Mouse (Mus musculus) CD4-positive, CD25-positive, alpha-beta regulatory T cell, adult 2 months (primary cell): ENCODE results near the gene Rpl23.

Experiments used
- DNase-seq: peaks from one replicate; pipeline ENCODE4 v3.0.0-alpha.2; 2012; ENCODE audit warnings: low read depth, low spot score

The Rpl23 gene

DNA sequence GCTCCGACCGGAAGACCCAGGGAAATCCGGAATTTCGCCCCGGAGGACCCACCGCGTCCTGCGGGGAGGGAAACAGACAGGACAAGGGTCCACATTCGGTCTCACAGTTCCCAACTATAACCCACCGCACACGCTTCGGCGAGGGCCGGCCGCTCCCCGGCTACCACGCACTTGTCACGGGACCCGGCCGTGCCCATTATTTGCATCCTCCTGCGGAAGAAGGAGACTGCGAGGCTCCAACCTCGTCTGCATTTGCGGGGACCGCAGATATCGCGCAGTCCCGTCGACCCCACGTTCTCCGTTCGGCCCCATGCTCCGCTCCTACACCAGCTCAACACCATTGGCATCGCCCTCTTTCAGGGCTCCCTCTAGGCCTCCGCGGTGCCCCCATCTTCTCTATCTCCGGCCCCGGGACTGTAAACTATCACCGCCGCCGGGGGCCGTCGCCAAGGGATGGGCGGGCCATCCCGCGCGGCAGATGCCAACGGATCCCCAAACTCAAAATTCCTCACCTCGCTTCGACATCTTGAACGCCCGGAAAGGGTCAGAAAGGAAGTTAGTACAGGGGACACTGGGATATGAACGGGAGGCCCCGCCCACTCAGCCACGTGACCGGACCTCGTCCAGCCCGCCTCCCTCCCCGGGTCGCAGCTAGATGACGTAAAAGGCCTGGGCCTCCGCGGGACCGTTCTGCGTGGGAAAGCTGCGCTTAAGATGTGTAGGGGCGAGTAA lies at the start of gene Rpl23:
Rpl23 (minus strand) TSS at position 606 of the 732 bp plus-strand sequence.
- DNase-seq: peak; percentile 99

DNA sequence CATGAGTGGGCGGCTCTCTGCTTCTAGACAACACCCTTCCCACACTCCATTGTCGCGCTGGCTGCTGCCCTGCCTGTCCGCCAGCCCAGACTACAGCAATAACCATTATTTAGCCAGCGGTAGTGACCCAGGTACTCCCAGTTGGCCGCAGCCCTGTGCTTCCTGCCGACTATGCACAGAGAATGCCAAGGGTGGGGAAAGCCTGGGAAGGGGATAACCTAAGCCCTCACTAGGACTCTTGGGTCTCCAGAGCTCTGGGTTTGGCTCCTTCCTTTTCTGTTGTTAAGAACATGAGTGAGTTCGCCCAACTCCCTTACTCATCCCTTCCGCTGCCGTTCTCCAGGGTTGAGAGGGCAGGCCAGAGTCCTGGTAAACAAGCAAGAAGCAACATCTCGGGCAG lies 49.8 kb upstream of the Rpl23 start:
- no peak for DNase-seq

DNA sequence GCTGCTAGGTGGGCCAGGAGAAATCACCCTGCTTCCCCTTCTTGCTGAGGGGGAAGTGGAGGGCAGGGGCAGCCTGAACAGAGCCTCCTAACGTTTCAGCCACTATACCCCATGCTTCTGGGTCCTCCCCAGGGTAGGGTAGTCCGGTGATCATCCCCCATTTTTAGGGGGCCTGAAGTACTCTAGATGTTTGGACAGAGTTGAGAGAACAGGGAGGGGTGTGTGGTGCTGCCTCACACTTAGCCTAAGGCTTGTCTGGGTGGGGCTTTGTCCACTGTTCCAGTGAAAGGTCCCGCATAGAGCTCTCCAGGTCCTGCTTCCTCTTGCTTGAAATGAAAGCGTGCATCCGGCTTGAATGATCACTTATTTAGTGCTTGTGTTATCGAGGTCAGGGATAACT lies 48.3 kb upstream of the Rpl23 start:
- no peak for DNase-seq

DNA sequence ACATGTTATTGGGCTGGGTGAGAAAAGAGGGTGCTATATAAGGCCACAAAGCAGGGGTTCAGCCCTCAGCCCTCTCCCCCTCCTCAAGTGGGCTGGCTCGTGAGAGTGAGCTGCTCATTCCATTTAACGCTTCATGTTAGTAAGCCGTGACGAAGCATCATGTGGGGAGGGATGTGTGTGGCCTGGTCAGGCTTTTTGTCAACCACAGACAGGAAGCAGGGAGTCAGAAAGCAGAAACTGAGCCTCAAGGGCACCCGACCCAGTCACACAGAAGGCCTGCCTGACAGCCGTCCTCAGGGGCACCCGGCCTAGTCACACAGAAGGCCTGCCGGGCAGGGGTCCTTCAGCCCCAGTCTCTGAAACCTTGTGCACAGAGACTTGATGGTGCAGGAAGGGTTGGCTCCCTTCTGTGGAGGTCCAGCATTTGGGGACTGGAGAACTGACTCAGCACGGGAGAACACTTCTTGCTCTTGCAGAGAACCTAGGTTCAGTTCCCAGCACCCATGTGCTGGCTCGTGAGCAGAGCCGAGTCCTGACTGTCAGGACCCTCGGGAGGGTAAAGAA lies 47.8 kb upstream of the Rpl23 start:
- peak; percentile 47 for DNase-seq

DNA sequence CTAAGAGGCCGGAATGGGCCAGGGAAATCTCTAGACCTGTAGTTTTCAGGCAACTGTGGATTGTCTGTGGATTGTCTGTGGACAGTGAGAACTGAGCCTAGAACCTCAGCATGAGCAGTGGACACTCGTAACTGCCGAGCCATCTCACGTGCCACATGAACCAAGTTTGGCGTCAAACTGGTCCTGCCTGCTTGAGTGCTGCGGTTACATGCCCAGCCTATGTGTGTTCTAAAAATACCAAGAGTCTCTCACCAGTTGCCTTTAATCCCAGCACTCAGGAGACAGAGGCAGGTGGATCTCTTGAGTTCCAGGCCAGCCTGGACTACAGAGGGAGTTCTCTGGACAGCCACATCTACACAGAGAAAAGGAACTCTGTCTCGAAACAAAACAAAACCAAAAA lies 47.1 kb upstream of the Rpl23 start:
- no peak for DNase-seq

DNA sequence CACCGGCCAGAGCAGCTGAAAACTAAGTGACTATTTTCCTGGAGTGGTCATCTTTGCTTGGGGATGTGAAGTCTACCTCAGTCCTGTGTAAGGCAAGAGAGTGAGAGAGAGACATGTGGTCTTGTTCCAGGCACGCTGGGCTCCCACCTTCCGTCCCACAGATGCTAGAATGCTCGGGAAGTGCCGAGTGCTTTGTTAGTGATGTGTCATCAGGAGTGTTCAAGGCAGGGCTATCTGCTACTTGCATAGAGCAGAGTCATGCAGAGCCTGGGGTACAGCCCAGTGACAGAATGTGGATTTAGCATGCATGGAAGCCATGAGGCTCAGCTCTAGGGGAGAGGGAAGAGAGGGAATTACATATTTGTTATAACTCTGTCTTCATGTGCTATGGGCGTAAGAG lies 45.4 kb upstream of the Rpl23 start:
- no peak for DNase-seq

DNA sequence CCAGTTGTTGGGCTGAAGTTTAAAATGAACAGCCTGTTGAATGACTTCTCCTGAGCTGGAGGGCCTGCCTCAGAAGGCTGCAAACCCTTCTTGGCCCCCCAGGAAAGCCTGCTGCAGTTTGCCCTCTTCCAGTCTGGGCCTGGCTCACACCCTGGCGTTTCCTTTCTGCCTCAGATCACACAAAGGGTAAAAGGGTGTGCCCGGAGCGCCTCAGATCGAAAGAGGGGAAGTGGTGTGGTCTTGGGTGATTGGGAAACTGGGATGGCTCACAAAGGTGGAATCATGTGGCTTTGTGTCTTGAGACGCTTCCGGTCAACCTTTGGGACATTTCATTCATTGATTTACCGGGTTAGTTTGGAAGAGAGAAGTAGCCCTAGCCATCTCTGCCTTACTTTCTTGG lies 44.2 kb upstream of the Rpl23 start:
- no peak for DNase-seq

DNA sequence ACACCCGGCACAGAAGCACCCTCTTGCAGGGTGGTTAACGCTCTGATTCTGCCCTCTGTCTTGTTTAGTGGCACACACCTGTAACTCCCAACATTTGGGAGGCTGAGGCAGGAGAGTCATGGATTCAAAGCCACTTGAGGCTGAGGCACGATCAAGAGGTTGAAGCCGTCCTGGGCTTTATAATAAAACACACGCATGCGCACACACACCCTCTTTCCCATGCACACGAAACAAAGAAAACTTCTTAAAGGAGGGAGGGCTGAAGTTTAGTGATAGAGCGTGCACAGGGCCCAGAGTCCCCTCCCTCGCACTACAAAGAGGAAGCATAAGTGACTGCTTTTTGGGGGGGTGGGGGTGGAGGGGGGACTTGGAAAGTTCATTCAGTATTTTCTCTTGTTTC lies 43.7 kb upstream of the Rpl23 start:
- peak; percentile 59 for DNase-seq

DNA sequence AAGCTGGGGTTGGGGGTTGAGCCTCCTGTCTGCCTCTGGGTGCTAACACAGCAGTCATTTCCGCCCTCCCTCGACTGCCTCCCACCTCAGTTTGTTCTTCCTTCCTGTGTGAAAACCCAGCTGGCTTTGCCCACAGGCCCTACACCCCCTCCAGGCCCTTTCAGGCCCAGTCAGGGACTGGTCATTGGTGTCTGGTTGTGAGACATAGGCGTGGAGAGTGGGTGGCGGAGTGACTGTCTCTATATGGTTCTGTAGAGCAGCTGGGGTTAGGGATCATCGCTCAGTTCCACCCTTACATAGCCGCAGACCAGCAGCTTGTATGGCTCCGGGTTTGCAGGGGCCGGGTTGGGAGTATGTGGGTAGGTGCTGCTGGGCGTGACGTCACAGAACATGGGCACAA lies 43.1 kb upstream of the Rpl23 start:
- DNase-seq: peak; percentile 77

DNA sequence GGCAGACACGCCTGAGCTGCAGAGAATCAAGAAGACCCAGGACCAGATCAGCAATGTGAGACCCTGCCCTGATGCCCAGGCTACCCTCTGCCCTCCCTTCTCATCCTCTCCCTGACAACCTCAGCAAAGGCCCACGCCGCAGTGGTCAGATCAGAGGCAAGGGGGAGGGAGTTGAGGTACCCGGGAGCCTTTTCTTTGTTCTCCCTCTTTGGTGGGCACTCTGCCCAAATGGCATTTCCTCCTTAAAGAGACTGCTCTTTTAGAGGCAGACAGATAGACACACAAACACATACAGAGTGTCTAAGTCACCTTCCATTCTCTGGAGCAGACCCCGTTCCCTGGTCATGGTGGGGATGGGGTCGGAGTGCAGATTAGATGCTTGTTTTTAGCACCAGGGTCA lies 42.7 kb upstream of the Rpl23 start:
- no peak for DNase-seq

DNA sequence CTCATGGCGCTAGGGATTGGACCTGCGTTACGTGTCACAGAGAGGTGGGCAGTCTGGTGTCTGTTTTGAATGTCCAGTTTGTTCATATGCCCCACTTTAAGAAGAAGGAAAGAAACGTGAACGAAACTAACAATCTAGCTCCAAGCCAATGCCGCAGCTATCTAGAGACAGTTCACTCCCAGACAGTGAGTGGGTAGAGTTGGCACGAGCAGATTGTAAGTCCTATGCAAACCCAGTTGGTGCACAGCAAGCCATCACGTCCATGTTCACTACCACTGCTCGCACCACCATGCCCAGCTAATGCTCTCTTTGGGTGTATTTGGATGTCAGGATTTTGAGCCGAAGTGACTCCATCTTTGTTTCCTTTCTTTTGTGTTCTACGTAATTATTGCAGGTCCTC lies 41.9 kb upstream of the Rpl23 start:
- DNase-seq: no peak

DNA sequence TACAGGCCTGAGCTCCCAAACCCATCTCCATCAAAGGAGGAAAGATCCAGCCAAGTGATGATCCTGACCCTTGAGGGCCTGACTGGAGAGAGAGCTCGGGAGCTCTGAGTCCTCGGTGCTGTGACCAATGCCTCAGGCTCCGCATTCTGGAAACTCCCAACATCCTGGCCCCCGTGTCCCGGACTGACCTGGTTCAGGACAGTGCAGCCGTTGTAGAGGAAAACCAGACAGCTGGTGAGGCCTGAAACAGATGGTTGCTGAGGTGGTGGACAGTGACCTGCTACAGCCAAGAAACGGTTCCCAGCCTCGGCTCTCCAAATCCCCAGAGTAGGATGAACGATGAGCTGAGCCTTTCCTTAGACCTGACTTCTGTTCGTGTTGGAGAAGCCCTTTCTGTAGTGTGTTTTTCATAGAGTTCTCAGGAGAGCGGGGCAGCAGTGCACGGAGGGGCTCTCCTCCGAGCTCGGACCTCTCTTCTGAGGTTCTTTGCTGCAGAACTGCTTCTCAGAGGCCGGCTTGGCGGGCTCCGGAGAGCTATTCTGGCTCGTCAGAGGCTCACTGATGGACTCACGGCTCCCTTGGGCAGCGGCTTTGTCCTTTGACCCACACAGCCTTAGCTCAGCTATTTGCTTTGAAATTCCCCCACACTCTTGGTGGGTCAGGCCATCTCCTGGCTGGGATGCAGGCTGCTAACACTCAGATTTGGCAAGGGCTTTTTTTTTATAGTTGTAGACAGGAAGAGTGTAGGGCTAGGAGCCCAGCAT lies 40.8 kb upstream of the Rpl23 start:
- no peak for DNase-seq

DNA sequence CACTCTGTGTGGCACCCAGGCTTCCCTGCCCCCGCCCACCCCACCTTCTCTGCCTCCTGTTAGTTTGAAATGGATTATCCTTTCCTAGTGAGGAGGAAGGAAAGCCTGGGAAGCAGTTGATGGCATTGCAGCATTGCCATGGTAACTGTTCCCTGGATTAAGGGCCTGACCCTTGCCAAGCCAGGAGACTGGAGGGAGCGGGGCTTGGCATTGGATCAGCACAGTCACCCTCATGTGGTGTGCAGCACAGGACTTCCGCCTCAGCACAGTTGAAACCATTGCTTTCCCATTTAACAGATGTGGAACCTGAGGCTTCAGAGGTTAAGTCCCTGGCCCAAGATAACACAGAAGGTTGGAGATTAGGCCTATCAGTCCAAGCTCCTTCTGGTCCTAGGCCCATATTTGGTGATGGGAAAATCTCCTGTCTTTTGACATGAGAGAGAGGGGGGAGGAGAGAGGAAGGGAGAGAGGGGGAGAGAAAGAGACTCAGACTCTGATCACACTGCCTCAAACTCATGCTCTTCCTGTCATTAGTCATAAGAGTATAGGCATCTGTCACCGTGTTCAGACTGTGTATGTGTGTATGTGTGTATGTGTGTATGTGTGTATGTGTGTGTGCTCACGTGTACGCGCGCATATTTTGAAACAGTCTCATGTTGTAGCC lies 39.3 kb upstream of the Rpl23 start:
- peak; percentile 71 for DNase-seq

DNA sequence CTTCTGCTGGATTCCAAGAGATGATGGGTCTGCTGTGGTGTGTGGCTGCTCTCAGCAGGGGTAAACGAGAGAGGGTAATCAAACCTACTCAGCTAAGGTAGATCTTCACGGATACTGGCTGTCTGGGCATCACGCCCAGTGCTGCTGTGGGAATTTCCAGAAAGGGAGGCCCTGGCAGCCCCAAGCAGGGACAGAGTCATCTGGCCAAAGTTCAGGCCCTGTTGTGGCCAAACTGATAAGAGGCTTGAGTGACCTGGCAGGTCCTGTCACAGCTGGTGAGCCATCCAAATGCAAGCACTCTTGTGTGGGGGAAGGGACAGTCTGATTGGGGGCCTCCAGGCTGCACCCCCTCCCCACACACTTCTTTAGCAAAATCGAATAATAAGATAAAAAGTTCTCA lies 38.6 kb upstream of the Rpl23 start:
- DNase-seq: no peak

DNA sequence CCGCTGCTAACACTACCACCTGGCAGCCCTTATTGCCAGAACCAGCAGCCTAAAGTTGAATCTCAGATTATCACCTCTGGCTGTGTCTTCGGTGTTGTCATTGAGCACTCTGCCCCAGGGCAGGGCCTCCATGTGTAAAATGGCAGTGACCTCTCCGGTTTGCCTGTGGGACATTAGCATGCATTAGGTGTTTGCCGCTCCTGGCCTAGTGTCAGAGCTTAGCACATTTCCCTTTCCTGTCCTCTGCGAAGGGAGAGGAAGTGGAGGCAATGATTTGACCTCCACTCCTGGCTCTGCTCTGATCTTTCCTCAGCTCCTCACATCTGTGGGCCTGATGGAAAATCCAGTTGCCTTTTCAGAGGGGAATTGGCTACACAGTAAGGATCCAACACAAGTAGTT lies 37.7 kb upstream of the Rpl23 start:
- no peak for DNase-seq

DNA sequence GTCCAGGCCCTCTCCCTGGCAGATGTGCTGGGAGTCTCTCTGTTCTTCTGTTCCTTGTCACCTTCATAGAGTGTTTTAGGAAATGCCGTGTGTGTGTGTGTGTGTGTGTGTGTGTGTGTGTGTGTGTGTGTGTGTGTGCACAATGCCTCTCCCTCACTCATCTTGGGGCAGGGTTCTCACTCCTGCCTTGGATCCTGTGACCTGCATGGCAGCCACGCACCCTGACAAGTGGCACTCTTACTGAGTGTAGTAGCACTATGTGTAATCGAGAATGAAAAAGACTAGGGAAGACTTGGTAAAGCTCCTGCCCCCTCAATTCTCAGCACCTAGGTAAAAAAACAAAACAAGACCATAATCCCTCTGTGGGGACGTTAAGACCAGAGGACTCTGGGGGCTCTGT lies 36.9 kb upstream of the Rpl23 start:
- DNase-seq: no peak

DNA sequence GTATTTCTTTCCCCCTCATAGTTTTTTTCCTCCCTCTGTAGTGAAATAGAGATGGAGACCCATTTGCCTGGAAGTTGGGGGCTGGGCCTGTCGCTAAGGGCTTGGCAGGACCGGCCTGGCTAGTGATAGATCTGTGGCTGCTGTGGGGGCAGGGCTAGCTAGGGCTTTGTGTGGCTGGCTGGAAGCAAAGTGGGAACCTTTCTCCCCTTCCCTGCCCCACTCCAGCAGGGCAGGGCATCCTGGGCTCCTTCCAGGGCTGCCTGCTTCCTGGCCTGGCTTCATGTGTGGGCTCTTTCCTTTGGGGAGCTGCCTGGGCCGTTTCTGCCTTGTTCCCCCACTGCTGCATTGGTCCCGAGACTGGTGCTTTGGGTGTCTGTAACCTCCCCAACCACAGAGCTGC lies 36.3 kb upstream of the Rpl23 start:
- DNase-seq: no peak

DNA sequence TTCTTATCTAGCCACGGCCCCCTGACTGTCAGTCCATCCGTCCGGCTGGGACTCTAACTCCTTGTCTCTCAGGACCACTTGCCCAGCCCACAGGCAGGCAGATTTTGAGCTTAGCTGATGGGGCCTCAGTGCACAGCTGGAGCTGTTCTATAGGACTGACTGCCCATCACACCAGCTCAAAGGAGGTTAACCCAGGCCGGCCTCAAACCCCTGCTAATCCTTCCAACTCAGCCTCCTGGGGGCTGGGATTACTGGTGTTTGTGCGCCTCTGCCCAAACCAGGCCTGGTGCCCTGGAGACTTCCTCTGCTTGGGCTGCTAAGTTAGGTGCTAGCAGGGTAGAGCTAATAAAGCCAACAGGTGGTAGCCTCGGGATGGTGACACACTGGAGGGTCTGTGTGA lies 35.8 kb upstream of the Rpl23 start:
- DNase-seq: no peak

DNA sequence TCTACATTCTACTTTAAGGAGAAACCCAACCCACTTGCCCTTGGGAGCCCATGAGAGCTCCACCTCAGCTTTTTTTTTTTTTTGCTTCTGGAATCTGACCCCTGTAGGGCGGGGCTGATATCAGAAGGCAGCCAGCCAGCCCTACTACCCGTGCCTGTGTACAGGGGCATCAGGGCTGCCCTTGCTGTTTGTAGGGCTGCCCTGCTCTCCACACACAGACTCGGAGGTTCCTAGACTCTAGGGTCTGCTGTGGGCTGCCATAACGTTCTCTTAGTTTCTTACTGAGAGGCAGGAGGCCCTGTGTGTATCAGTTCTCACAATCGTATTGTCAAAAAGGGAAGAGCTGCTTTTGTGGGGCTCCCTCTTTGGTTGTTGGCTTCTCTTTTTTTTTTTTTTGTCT lies 35.1 kb upstream of the Rpl23 start:
- no peak for DNase-seq

DNA sequence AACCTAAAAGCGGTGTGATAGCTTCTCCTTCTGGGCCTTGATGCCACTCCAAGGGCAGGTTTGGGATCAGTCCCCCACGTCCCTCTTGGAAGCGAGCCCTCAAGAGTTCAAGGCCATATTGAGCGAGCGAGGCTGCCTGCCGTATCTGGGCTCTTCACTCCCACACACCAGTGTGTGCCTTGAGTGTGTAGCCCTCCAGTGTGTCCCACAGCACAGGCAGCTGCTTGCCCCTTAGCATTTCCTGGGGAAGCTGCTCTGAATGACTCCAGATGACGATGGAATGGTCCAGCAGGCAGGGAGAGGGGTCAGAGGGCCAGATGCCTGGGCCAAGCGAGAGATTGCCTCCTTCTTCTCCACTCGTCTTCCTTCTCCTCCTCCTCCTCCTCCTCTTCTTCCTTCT lies 34.7 kb upstream of the Rpl23 start:
- no peak for DNase-seq

DNA sequence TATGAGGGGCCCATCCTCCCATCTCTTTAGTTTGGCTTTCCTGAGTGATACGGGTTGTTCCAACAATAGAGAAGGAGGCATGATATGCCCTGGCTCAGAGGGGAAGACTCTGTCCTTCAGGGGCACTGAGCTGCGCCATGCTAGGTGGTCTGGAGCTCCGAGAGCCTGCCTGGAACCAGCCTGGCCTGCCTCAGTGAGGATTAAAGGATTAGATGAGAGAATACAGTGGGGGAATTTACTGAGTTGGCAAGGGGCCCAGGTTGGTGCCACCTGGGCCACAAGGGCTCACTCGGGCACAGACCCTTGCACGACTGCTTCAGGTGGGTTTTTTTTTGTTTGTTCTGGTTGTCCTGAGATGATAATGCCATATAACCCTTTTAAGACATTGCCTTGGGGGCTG lies 33.9 kb upstream of the Rpl23 start:
- no peak for DNase-seq

DNA sequence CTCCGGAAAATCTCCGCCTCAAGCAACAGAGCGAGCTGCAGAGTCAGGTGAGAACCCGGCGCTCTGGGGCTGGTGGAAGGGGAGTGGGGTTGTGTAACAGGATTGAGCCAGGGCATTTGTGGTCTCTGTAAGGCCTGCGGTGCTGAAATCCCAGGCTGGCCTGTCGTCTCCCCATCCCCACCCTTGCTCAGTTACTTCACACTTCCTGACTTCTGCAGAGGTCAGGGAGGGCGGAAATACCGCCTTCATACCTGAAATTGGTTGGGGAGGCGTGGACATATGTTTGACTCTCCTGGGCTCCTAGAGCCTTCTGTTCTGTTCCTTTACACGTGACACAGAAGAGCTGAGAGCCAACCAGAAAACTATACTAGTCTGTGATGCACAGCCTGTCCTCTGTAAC lies 33.5 kb upstream of the Rpl23 start:
- no peak for DNase-seq
